Mouse (Mus musculus) bone marrow, adult 2 months (tissue): ENCODE results near the gene Lrrc15. TPM values are rescaled to one million over a fixed set of nuclear protein-coding genes. Genes with fewer than 3 reads are reported as not detected.

Experiments
- H3K27ac ChIP-seq: fragments of 200-500 bp; 2 replicates; pipeline ENCODE4 v1.5.1; 2012; ENCODE audit warnings: low read depth, mild to moderate bottlenecking, control low read depth, inconsistent platforms, low read length; ENCODE audit not compliant: control insufficient read depth, poor library complexity, insufficient read depth
- H3K4me1 ChIP-seq: fragments of 200-500 bp; 2 replicates; pipeline ENCODE4 v1.6.1; 2011; ENCODE audit warnings: low read length; ENCODE audit not compliant: control insufficient read depth, insufficient read depth
- H3K4me3 ChIP-seq: fragments of 200-500 bp; replicated peaks from 2 replicates; pipeline ENCODE3; 2011; ENCODE audit warnings: mild to moderate bottlenecking, low read depth, low read length, control low read depth; ENCODE audit not compliant: control insufficient read depth
- CTCF ChIP-seq: fragments of 200-500 bp; IDR thresholded peaks from 2 replicates; pipeline ENCODE4 v1.5.1; 2011; ENCODE audit warnings: low read length, control low read depth; ENCODE audit not compliant: control insufficient read depth, insufficient read depth
- POLR2A ChIP-seq: fragments of 200-500 bp; IDR thresholded peaks from 2 replicates; pipeline ENCODE4 v1.6.1; 2011; ENCODE audit warnings: low read depth, mild to moderate bottlenecking, control low read depth, low read length, borderline replicate concordance; ENCODE audit not compliant: control insufficient read depth
- WGBS: fragments of 180-500 bp; shearing (Covaris S2); methylation state at CpG from one replicate; pipeline ENCODE4 v1.1.7; 2018; 5-methylcytosine and 5-hydroxymethylcytosine counted together
- polyA plus RNA-seq: library from polyadenylated mRNA; stranded (reverse); fragments of >200 nt; gene quantifications from 2 replicates; pipeline ENCODE4 v1.2.4, GENCODE M21; 2011; ENCODE audit warnings: low replicate concordance; ENCODE audit not compliant: missing spikeins, insufficient read depth, insufficient read length

Gene Lrrc15
- polyA plus RNA-seq, 1 experiment: 0.47 TPM

GRCm38 (mm10) chr16:30260012-30260635 is 22.9 kb downstream of the Lrrc15 start:
- no peak for TF ChIP-seq POLR2A
- no peak for TF ChIP-seq CTCF
- Histone ChIP-seq H3K27ac (no peak overlapping the region), H3K4me1 (no peaks in the 10 kb centered on the region; the same call in 1 of the 2 replicates), H3K4me3 (no peak overlapping the region)
- 86% methylated on average over 15 of the region's 15 CpGs for whole genome bisulfite sequencing

- WGBS: 78% methylated on average over 10 of the region's 10 CpGs
- Histone ChIP-seq H3K27ac (no peak overlapping the region), H3K4me3 (no peak overlapping the region), H3K4me1 (no peaks in the 10 kb centered on the region; the same call in 1 of the 2 replicates)
- no peak for TF ChIP-seq CTCF
- TF ChIP-seq POLR2A: no peak
These were observed 23.6 kb downstream of the Lrrc15 start for GRCm38 (mm10) chr16:30259444-30259843.

- Histone ChIP-seq H3K27ac (no peak overlapping the region), H3K4me1 (no peaks in the 10 kb centered on the region; the same call in 1 of the 2 replicates), H3K4me3 (no peak overlapping the region)
- no peak for TF ChIP-seq POLR2A
- TF ChIP-seq CTCF: no peak
- 76% methylated on average over 7 of the region's 7 CpGs for WGBS
These were observed 24.6 kb downstream of the Lrrc15 start for GRCm38 (mm10) chr16:30258441-30258840.

GRCm38 (mm10) chr16:30257718-30258117 is 25.3 kb downstream of the Lrrc15 start:
- 43% methylated on average over 9 of the region's 9 CpGs for WGBS
- Histone ChIP-seq H3K4me1 (no peaks in the 10 kb centered on the region; the same call in 1 of the 2 replicates), H3K27ac (no peak overlapping the region), H3K4me3 (no peak overlapping the region)
- no peak for TF ChIP-seq POLR2A

- Histone ChIP-seq H3K27ac (no peak overlapping the region), H3K4me1 (no peaks in the 10 kb centered on the region; the same call in 1 of the 2 replicates), H3K4me3 (no peak overlapping the region)
- no peak for TF ChIP-seq CTCF
- no peak for TF ChIP-seq POLR2A
- WGBS: 64% methylated on average over 7 of the region's 7 CpGs
These were observed 28.0 kb downstream of the Lrrc15 start for GRCm38 (mm10) chr16:30255061-30255460.

- 83% methylated on average over 9 of the region's 9 CpGs for WGBS
- Histone ChIP-seq H3K4me1 (no peaks in the 10 kb centered on the region; the same call in 1 of the 2 replicates), H3K27ac (no peak overlapping the region), H3K4me3 (no peak overlapping the region)
- TF ChIP-seq POLR2A (no peak), CTCF (no peak)
These were observed 29.2 kb downstream of the Lrrc15 start for GRCm38 (mm10) chr16:30253900-30254299.

GRCm38 (mm10) chr16:30253374-30253773 is 29.7 kb downstream of the Lrrc15 start:
- no peak for TF ChIP-seq POLR2A
- TF ChIP-seq CTCF: no peak
- no peak overlapping the region for H3K4me3 ChIP-seq
- no peaks in the 10 kb centered on the region; the same call in 1 of the 2 replicates for H3K4me1 ChIP-seq
- WGBS: 87% methylated on average over 4 of the region's 4 CpGs
- no peak overlapping the region for H3K27ac ChIP-seq

- peak; percentile 99 for TF ChIP-seq CTCF
- TF ChIP-seq POLR2A: 0 out of 2 replicates have a peak, but pooled peaks have one; percentile 10
- Histone ChIP-seq H3K4me3 (no peak overlapping the region), H3K27ac (no peak overlapping the region), H3K4me1 (no peaks in the 10 kb centered on the region)
- WGBS: 2% methylated on average over 21 of the region's 21 CpGs
These were observed 31.0 kb downstream of the Lrrc15 start for GRCm38 (mm10) chr16:30252003-30252418.

- Histone ChIP-seq H3K27ac (no peak overlapping the region), H3K4me3 (no peak overlapping the region), H3K4me1 (no peaks in the 10 kb centered on the region)
- whole genome bisulfite sequencing: 81% methylated on average over 12 of the region's 12 CpGs
- no peak for TF ChIP-seq CTCF
These were observed 38.9 kb downstream of the Lrrc15 start for GRCm38 (mm10) chr16:30244037-30244700.
